Mouse (Mus musculus): Measurements from ENCODE around the gene Col6a5. TPM values are rescaled to one million over a fixed set of nuclear protein-coding genes. Genes with fewer than 3 reads are reported as not detected.

Col6a5 gene
- 0.16 and 0.40 TPM in 2 replicates for polyA plus RNA-seq (2015; fragmentation: Nextera tagmentation; extraction: Ambion mirVana)

GRCm38 (mm10) chr9:105960533-105960932 lies at the start of gene Col6a5:
Gene Col6a5, minus strand, starts transcription at chr9:105960643.
- Histone ChIP-seq H3K9me3 (no peaks in the 10 kb centered on the region), H3K9ac (no peak within 1 kb of the TSS), H3K4me3 (no peak within 1 kb of the TSS), H3K4me1 (replicated peaks) (no peaks in the 10 kb centered on the region), H3K4me2 (no peak within 1 kb of the TSS), H3K27me3 (no peaks in the 10 kb centered on the region), H3K36me3 (no peaks in the 10 kb centered on the region), H3K27ac (replicated peaks) (no peak within 1 kb of the TSS)
- no peak for ATAC-seq (ENCODE audit: low FRiP score, low read depth)
- 18% methylated on average over 13 of the region's 13 CpGs for WGBS

GRCm38 (mm10) chr9:105997955-105998354 lies 37.5 kb upstream of the Col6a5 start:
- Histone ChIP-seq H3K36me3 (no peaks in the 10 kb centered on the region), H3K4me1 (replicated peaks) (no peaks in the 10 kb centered on the region), H3K9me3 (no peaks in the 10 kb centered on the region), H3K27me3 (no peaks in the 10 kb centered on the region), H3K4me2 (no peak overlapping the region), H3K4me3 (no peak overlapping the region), H3K27ac (replicated peaks) (no peak overlapping the region), H3K9ac (no peak overlapping the region)
- no peak for ATAC-seq (ENCODE audit: low FRiP score, low read depth)
- 59% methylated on average over 11 of the region's 11 CpGs for WGBS

- H3K36me3 ChIP-seq: no peaks in the 10 kb centered on the region
- no peak overlapping the region for H3K27ac ChIP-seq (replicated peaks)
- H3K4me1 ChIP-seq (replicated peaks): no peaks in the 10 kb centered on the region
- H3K27me3 ChIP-seq: no peaks in the 10 kb centered on the region
- WGBS: 81% methylated on average over 6 of the region's 6 CpGs
- no peak overlapping the region for H3K9ac ChIP-seq
- no peaks in the 10 kb centered on the region for H3K9me3 ChIP-seq
- H3K4me2 ChIP-seq: no peak overlapping the region
- ATAC-seq (ENCODE audit: low FRiP score, low read depth): no peak
- H3K4me3 ChIP-seq: no peak overlapping the region
Observed at GRCm38 (mm10) chr9:105992425-105992824, 32.0 kb upstream of the Col6a5 start.

- no peaks in the 10 kb centered on the region for H3K36me3 ChIP-seq
- H3K9me3 ChIP-seq: no peaks in the 10 kb centered on the region
- H3K27me3 ChIP-seq: no peaks in the 10 kb centered on the region
- no peak overlapping the region for H3K27ac ChIP-seq (replicated peaks)
- H3K4me1 ChIP-seq (replicated peaks): peaks cover 4% of the 10 kb centered on the region
- 73% methylated on average over 6 of the region's 6 CpGs for WGBS
- H3K4me3 ChIP-seq: no peak overlapping the region
- no peak overlapping the region for H3K4me2 ChIP-seq
- no peak overlapping the region for H3K9ac ChIP-seq
- no peak for ATAC-seq (ENCODE audit: low FRiP score, low read depth)
Observed at GRCm38 (mm10) chr9:105990099-105990498, 29.7 kb upstream of the Col6a5 start.

GRCm38 (mm10) chr9:105989468-105989867 lies 29.0 kb upstream of the Col6a5 start:
- H3K4me2 ChIP-seq: no peak overlapping the region
- no peaks in the 10 kb centered on the region for H3K9me3 ChIP-seq
- no peaks in the 10 kb centered on the region for H3K36me3 ChIP-seq
- H3K27ac ChIP-seq (replicated peaks): no peak overlapping the region
- 75% methylated on average over 6 of the region's 6 CpGs for WGBS
- H3K9ac ChIP-seq: no peak overlapping the region
- H3K4me1 ChIP-seq (replicated peaks): peaks cover 7% of the 10 kb centered on the region
- no peak for ATAC-seq (ENCODE audit: low FRiP score, low read depth)
- H3K4me3 ChIP-seq: no peak overlapping the region
- no peaks in the 10 kb centered on the region for H3K27me3 ChIP-seq

- Histone ChIP-seq H3K9me3 (no peaks in the 10 kb centered on the region), H3K4me1 (replicated peaks) (peaks cover 7% of the 10 kb centered on the region), H3K27me3 (no peaks in the 10 kb centered on the region), H3K36me3 (no peaks in the 10 kb centered on the region), H3K27ac (replicated peaks) (no peak overlapping the region), H3K4me2 (no peak overlapping the region), H3K4me3 (no peak overlapping the region), H3K9ac (no peak overlapping the region)
- no peak for ATAC-seq (ENCODE audit: low FRiP score, low read depth)
- WGBS: 49% methylated on average over 8 of the region's 8 CpGs
Observed at GRCm38 (mm10) chr9:105988096-105988495, 27.7 kb upstream of the Col6a5 start.

- peak overlapping the region; percentile 43 for H3K4me2 ChIP-seq
- H3K27ac ChIP-seq (replicated peaks): peak overlapping the region; percentile 62
- peak overlapping the region; percentile 9; the same call in 1 of the 2 replicates for H3K4me3 ChIP-seq
- H3K9ac ChIP-seq: 0 out of 2 replicates have a peak overlapping the region, but pooled peaks have one; percentile 9
- no peaks in the 10 kb centered on the region for H3K9me3 ChIP-seq
- peaks cover 7% of the 10 kb centered on the region for H3K4me1 ChIP-seq (replicated peaks)
- ATAC-seq (ENCODE audit: low FRiP score, low read depth): peak; percentile 51; the same call in 1 of the 2 replicates
- no peaks in the 10 kb centered on the region for H3K27me3 ChIP-seq
- WGBS: 12% methylated on average over 10 of the region's 10 CpGs
- no peaks in the 10 kb centered on the region for H3K36me3 ChIP-seq
Observed at GRCm38 (mm10) chr9:105984931-105985519, 24.6 kb upstream of the Col6a5 start.

GRCm38 (mm10) chr9:105978479-105978878 lies 18.0 kb upstream of the Col6a5 start:
- WGBS: 95% methylated on average over 8 of the region's 8 CpGs
- Histone ChIP-seq H3K27ac (replicated peaks) (no peak overlapping the region), H3K27me3 (no peaks in the 10 kb centered on the region; the same call in 1 of the 2 replicates), H3K9me3 (no peaks in the 10 kb centered on the region), H3K4me1 (replicated peaks) (no peaks in the 10 kb centered on the region), H3K4me2 (no peak overlapping the region), H3K4me3 (no peak overlapping the region), H3K9ac (no peak overlapping the region), H3K36me3 (no peaks in the 10 kb centered on the region)
- ATAC-seq (ENCODE audit: low FRiP score, low read depth): no peak

- H3K27me3 ChIP-seq: no peaks in the 10 kb centered on the region; the same call in 1 of the 2 replicates
- no peaks in the 10 kb centered on the region for H3K9me3 ChIP-seq
- no peak overlapping the region for H3K4me3 ChIP-seq
- no peaks in the 10 kb centered on the region for H3K36me3 ChIP-seq
- no peaks in the 10 kb centered on the region for H3K4me1 ChIP-seq (replicated peaks)
- ATAC-seq (ENCODE audit: low FRiP score, low read depth): no peak
- H3K27ac ChIP-seq (replicated peaks): no peak overlapping the region
- no peak overlapping the region for H3K4me2 ChIP-seq
- no peak overlapping the region for H3K9ac ChIP-seq
- WGBS: 35% methylated on average over 13 of the region's 13 CpGs
Observed at GRCm38 (mm10) chr9:105976871-105977270, 16.4 kb upstream of the Col6a5 start.

- WGBS: 58% methylated on average over 6 of the region's 6 CpGs
- Histone ChIP-seq H3K36me3 (no peaks in the 10 kb centered on the region), H3K4me3 (no peak overlapping the region), H3K4me2 (no peak overlapping the region), H3K9ac (no peak overlapping the region), H3K4me1 (replicated peaks) (no peaks in the 10 kb centered on the region), H3K27ac (replicated peaks) (no peak overlapping the region), H3K9me3 (no peaks in the 10 kb centered on the region), H3K27me3 (no peaks in the 10 kb centered on the region; the same call in 1 of the 2 replicates)
- no peak for ATAC-seq (ENCODE audit: low FRiP score, low read depth)
Observed at GRCm38 (mm10) chr9:105976314-105976713, 15.9 kb upstream of the Col6a5 start.

GRCm38 (mm10) chr9:105973736-105974135 lies 13.3 kb upstream of the Col6a5 start:
- Histone ChIP-seq H3K9ac (no peak overlapping the region), H3K27me3 (no peaks in the 10 kb centered on the region; the same call in 1 of the 2 replicates), H3K27ac (replicated peaks) (no peak overlapping the region), H3K4me3 (no peak overlapping the region), H3K9me3 (no peaks in the 10 kb centered on the region), H3K4me1 (replicated peaks) (no peaks in the 10 kb centered on the region), H3K4me2 (no peak overlapping the region), H3K36me3 (no peaks in the 10 kb centered on the region)
- ATAC-seq (ENCODE audit: low FRiP score, low read depth): no peak
- WGBS: 85% methylated on average over 1 of the region's 1 CpGs

- no peaks in the 10 kb centered on the region for H3K9me3 ChIP-seq
- no peak overlapping the region for H3K9ac ChIP-seq
- no peaks in the 10 kb centered on the region; the same call in 1 of the 2 replicates for H3K27me3 ChIP-seq
- 85% methylated on average over 3 of the region's 3 CpGs for WGBS
- H3K36me3 ChIP-seq: no peaks in the 10 kb centered on the region
- no peaks in the 10 kb centered on the region for H3K4me1 ChIP-seq (replicated peaks)
- no peak overlapping the region for H3K4me3 ChIP-seq
- no peak overlapping the region for H3K27ac ChIP-seq (replicated peaks)
- ATAC-seq (ENCODE audit: low FRiP score, low read depth): no peak
- no peak overlapping the region for H3K4me2 ChIP-seq
Observed at GRCm38 (mm10) chr9:105972031-105972430, 11.6 kb upstream of the Col6a5 start.
